Mouse (Mus musculus): ENCODE data around the gene Fam83e. TPM values are rescaled to one million over a fixed set of nuclear protein-coding genes. Genes with fewer than 3 reads are reported as not detected.

Fam83e gene
- polyA plus RNA-seq (2011; ENCODE audit: insufficient read length, low read depth, missing spikeins): not detected in 2 replicates

DNA sequence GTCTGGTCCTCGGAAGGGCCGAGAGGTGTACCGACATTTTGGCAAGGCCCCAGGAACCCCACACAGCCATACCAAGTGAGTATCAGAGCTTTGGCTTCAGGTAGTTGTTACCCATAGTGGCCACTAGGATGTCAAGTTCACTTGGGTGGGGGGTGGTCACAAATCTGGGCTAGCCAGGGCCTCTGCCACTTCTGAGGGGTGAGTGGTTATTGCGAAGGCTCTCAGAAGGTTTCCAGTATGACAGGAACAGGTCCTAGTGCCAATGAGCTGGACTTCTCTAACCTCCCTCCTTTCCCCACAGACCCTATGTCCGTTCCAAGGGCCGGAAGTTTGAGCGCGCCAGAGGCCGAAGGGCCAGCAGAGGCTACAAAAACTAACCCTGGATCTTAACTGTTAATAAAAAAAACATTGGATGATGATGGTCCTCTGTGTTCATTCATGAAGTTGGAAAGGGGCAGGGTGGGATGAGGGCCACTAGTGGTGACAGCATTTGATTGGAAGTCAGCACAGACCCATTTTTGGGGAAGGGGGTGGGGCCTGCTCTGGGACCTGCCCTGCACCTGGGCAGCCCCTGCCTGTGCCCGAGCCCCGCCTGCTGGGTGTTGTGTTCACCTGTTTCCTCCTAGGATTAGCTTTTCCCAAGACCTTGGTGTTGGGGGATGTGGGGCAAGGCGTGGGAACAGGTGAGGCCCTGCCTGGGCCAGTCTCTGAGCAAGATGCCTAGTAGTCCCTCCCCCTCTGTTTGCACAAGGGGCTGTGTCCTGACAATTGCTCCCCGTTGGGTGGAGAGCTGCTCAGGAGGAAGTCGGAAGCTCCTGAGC is at the start of gene Fam83e:
Gene Fam83e, plus strand, starts transcription at position 800 of the 821 bp plus-strand sequence.
- TF ChIP-seq CTCF (IDR thresholded peaks at IDR 0.05; ENCODE audit: borderline replicate concordance, insufficient read depth, low read length) (no peak), POLR2A (IDR thresholded peaks at IDR 0.05; ENCODE audit: low read depth, low read length) (no peak)
- H3K4me3 ChIP-seq (ENCODE audit: insufficient read depth, low read length): 0 out of 2 replicates have a peak within 1 kb of the TSS, but pooled peaks have one; percentile 90
- 0 out of 2 replicates have a peak, but pooled peaks cover 3% of the 10 kb centered on the region for H3K4me1 ChIP-seq (ENCODE audit: control insufficient read depth, insufficient read depth, low read length)
- no peak within 1 kb of the TSS for H3K27ac ChIP-seq (ENCODE audit: insufficient read depth, low read length)

DNA sequence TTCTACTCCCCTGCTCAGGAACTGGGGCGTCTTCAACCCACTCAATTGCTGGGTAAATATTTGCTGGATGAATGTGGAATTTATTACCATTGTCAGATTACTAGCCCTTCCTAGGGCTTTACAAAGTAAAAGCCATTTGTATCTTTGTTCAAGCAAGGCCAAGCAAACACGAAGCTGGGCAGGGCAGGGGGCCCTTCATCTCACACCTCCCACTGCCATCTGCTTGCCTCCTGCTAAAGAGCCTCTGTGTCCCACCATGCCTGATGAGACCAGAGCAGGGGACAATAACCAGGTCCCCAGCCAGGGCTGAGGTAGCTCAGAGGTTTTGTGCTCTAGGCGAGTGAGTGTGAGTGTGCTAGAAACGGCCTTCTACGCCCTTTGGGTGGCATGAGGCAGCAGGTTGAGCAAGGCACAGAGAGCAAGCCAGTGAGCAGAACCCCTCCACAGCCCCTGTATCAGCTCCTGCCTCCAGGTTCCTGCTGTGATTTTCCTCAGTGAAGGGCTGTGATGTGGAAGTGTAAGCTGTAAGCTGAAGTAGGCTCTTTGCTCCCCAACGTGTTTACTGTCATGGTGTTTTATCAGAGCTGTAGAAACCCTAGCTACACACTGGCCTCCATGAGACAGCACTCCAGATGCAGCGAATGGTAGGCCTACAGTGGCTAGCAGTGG is 43.3 kb upstream of the Fam83e start:
- Histone ChIP-seq H3K4me1 (ENCODE audit: control insufficient read depth, insufficient read depth, low read length) (no peaks in the 10 kb centered on the region), H3K27ac (ENCODE audit: insufficient read depth, low read length) (no peak overlapping the region), H3K4me3 (ENCODE audit: insufficient read depth, low read length) (no peak overlapping the region)
- TF ChIP-seq POLR2A (IDR thresholded peaks at IDR 0.05; ENCODE audit: low read depth, low read length): no peak
- no peak for TF ChIP-seq CTCF (IDR thresholded peaks at IDR 0.05; ENCODE audit: borderline replicate concordance, insufficient read depth, low read length)

DNA sequence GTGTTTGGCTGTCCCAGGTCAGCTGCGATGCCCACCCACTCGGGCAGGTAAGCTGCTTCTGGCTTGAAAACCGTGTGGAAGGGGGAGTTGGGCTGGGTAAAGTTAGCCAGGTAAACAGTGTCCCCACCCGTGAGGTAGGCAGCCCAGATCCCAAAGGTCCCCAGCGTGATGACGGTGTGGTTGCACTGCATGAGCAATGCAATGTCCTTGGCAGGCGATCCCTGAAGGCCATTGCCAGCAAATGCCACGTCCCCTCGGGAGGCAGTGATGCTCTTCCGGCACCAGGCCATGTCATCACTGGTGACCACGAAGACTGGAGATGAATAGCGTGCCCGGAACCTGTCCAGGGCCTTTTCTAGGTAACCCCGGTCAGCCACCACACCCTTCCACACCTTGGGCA is 42.5 kb upstream of the Fam83e start:
- Histone ChIP-seq H3K4me1 (ENCODE audit: control insufficient read depth, insufficient read depth, low read length) (no peaks in the 10 kb centered on the region), H3K27ac (ENCODE audit: insufficient read depth, low read length) (no peak overlapping the region), H3K4me3 (ENCODE audit: insufficient read depth, low read length) (no peak overlapping the region)
- no peak for TF ChIP-seq CTCF (IDR thresholded peaks at IDR 0.05; ENCODE audit: borderline replicate concordance, insufficient read depth, low read length)

DNA sequence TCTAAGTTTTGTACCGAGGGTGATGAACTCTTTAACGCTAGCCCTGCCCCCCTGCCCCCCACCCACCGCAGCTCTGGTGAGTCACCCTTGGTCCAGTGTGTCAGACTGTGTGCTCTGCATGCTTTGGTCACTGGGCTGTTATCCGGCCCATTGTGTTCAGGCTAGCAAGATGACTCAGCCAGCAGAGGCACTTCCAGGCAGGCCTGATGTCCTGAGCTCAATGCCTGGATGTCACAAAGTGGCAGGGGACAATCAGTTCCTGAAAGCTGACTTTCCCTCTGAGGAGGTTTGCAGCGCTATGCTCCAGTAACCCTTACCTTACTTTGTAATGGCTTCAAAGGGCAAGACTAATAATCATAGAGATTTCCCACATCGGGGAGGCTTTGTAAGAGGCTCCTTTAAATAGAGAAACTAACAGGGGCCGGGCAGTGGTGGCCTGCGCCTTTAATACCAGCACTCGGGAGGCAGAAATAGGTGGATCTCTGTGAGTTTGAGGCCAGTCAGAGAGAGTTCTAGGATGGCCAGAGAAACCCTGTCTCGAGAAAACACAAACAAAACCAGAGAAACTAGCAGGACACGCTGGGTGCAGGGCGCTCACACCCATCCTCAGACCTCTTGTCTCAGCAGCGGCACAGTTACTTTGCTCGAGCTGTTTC is 40.9 kb upstream of the Fam83e start:
- Histone ChIP-seq H3K4me3 (ENCODE audit: insufficient read depth, low read length) (no peak overlapping the region), H3K4me1 (ENCODE audit: control insufficient read depth, insufficient read depth, low read length) (no peaks in the 10 kb centered on the region), H3K27ac (ENCODE audit: insufficient read depth, low read length) (peak overlapping the region; percentile 62)
- TF ChIP-seq POLR2A (IDR thresholded peaks at IDR 0.05; ENCODE audit: low read depth, low read length) (peak; percentile 55), CTCF (IDR thresholded peaks at IDR 0.05; ENCODE audit: borderline replicate concordance, insufficient read depth, low read length) (no peak)

DNA sequence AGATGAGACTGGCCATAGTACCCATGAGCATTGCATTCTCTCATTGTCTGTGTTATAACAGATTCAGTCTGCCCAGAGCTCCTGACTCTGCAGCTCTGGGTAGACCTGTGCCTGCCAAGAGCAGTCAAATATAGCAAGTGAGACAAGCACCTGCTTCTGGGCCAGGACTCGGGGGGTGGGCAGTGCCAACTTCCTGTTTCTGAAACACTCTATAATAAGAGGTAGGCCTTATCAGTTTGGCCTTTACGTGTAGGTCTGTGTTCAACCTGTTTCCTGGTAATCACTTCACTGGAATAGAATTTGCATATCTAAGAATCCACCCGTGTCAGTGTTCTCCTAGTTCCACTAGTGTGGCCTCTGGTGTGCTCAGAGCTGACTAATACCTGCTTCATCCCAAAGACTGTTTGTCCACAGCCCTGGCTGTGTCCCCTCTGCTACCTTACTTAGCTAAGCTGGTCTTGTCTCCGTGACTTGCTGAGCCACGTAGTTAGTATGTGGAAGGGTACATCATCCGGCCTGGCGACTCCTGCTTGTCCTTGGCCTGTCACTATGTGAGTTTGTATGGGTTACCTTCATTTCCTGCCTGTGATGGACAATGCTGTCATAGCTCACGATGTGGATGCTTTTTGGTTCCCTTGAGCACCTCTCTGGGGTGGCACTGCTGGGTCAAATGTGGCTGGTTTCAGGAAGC is 39.8 kb upstream of the Fam83e start:
- Histone ChIP-seq H3K27ac (ENCODE audit: insufficient read depth, low read length) (no peak overlapping the region), H3K4me3 (ENCODE audit: insufficient read depth, low read length) (no peak overlapping the region), H3K4me1 (ENCODE audit: control insufficient read depth, insufficient read depth, low read length) (no peaks in the 10 kb centered on the region)
- no peak for TF ChIP-seq POLR2A (IDR thresholded peaks at IDR 0.05; ENCODE audit: low read depth, low read length)
- TF ChIP-seq CTCF (IDR thresholded peaks at IDR 0.05; ENCODE audit: borderline replicate concordance, insufficient read depth, low read length): no peak

DNA sequence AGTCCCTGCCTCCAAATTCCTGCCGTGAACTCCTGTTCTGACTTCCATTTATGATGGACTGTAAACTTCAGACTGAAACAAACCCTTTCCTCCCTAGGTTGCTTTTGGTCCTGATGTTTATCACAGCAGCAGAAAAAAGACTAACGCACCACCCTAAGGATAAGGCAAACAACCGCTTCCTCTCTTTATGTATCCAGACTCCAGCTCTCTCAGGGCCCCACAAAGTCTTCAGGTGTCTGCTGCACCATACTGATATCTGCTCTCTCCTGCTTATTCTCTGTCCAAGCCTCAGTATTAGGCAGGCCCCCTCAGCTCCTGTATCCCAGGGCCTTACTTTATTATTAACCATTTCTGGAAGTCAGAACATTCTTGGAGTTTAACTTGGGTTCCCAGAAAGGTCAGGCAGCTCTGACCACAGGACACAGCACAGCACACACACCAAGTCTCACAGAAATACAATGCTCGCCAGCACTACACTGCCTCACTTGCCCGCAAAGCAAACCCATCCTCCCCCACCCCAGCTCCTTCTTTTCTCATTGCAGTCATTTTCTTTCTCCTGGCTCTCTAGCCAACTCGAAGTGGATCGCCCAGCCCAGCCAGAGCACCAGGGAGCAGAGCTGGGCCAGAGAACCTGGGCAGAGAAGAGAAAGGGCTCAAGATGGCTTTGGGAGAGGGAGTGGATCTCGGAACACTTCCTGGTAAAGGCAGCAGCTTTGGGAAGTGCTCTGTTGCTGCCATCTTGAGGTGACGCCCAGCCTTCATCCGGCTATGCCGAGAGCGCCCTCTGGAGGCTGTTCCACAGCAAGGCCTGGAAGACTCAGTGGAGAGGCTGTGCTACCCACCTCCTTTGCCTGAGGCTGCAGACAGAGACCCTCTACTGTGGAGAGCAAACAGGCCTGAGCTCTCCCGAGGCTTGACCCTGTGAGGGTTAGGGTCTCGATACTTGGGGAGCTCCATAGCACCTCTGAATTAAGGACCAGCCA is 38.6 kb upstream of the Fam83e start:
- H3K4me3 ChIP-seq (ENCODE audit: insufficient read depth, low read length): no peak overlapping the region
- peak; percentile 44; the same call in 1 of the 2 replicates for TF ChIP-seq POLR2A (IDR thresholded peaks at IDR 0.05; ENCODE audit: low read depth, low read length)
- peak; percentile 99 for TF ChIP-seq CTCF (IDR thresholded peaks at IDR 0.05; ENCODE audit: borderline replicate concordance, insufficient read depth, low read length)
- no peak overlapping the region for H3K27ac ChIP-seq (ENCODE audit: insufficient read depth, low read length)
- H3K4me1 ChIP-seq (ENCODE audit: control insufficient read depth, insufficient read depth, low read length): no peaks in the 10 kb centered on the region

DNA sequence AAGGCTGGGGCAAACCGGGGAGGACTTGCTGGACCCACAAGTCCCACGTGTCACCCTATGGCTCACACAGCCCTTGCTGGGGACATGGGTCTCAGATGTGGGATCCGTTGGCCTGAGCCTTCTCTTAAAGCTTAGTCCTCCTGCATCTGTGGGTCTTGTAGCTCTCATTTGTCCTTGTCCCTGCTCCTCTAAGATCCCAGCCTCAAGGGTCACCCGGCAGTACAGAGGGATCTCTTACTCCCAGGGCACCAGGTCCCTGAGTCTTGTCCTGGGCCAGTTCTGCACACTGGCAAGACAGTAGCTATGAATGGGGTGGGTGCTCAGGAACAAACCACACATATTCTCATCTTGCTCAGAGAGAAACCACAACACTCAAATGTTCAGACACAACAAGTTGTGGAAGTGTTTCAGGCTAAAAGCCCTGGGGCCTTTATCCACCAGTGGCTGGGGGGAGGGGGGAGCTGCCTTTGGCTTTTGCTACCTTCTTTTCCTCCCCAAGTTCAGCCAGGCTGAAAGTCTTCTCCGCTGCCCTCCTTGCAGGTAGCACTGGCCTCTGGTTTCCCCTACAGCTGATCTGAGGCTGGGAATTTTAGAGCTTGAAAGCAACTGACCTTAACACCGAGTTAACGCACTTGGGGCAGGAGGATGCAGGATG is 37.5 kb upstream of the Fam83e start, which contains the start of gene Ntn5:
Gene Ntn5, plus strand, starts transcription at position 627 of the 655 bp plus-strand sequence.
- TF ChIP-seq CTCF (IDR thresholded peaks at IDR 0.05; ENCODE audit: borderline replicate concordance, insufficient read depth, low read length) (no peak), POLR2A (IDR thresholded peaks at IDR 0.05; ENCODE audit: low read depth, low read length) (no peak)
- H3K27ac ChIP-seq (ENCODE audit: insufficient read depth, low read length): no peak within 1 kb of the TSS
- no peaks in the 10 kb centered on the region for H3K4me1 ChIP-seq (ENCODE audit: control insufficient read depth, insufficient read depth, low read length)
- no peak within 1 kb of the TSS for H3K4me3 ChIP-seq (ENCODE audit: insufficient read depth, low read length)

DNA sequence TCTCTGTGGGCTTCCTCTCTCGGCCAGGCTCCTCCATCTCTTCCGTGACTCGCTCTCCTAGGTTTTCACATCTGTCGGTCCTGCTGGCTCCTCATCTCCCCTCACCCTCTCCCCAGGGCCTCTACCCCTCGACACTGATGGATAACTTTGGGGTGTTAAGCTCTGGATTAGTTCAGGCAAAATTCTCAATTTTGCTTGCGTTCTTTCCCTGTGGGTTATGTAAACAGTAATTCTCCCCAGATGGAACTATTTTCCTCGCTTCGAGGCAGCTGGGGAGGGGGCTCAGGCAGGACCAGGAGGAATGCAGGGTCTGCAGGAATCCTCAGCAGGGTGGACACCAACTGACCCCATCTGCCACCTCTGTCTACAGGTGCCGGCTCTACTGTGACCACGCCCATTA is 35.2 kb upstream of the Fam83e start:
- no peak for TF ChIP-seq POLR2A (IDR thresholded peaks at IDR 0.05; ENCODE audit: low read depth, low read length)
- no peak for TF ChIP-seq CTCF (IDR thresholded peaks at IDR 0.05; ENCODE audit: borderline replicate concordance, insufficient read depth, low read length)
- H3K4me1 ChIP-seq (ENCODE audit: control insufficient read depth, insufficient read depth, low read length): no peaks in the 10 kb centered on the region
- H3K4me3 ChIP-seq (ENCODE audit: insufficient read depth, low read length): no peak overlapping the region
- no peak overlapping the region for H3K27ac ChIP-seq (ENCODE audit: insufficient read depth, low read length)
